Mouse (Mus musculus): ENCODE data around the gene Mtmr4.

Mtmr4 gene

GRCm38 (mm10) chr11:87591526-87592353 is at the start of gene Mtmr4:
TSS of gene Mtmr4 (plus strand) at chr11:87592162.
- peak; percentile 100 for DNase-seq (ENCODE audit: extremely low read depth, insufficient read length, low spot score)

- DNase-seq (ENCODE audit: extremely low read depth, insufficient read length, low spot score): no peak
These were observed 49.7 kb upstream of the Mtmr4 start for GRCm38 (mm10) chr11:87542285-87542684.

- DNase-seq (ENCODE audit: extremely low read depth, insufficient read length, low spot score): no peak
These were observed 49.1 kb upstream of the Mtmr4 start for GRCm38 (mm10) chr11:87542906-87543305.

GRCm38 (mm10) chr11:87553342-87553741 is 38.6 kb upstream of the Mtmr4 start:
- DNase-seq (ENCODE audit: extremely low read depth, insufficient read length, low spot score): no peak

GRCm38 (mm10) chr11:87554386-87554785 is 37.6 kb upstream of the Mtmr4 start:
- no peak for DNase-seq (ENCODE audit: extremely low read depth, insufficient read length, low spot score)

GRCm38 (mm10) chr11:87555106-87555703 is 36.8 kb upstream of the Mtmr4 start:
- no peak for DNase-seq (ENCODE audit: extremely low read depth, insufficient read length, low spot score)

GRCm38 (mm10) chr11:87561208-87561607 is 30.8 kb upstream of the Mtmr4 start:
- DNase-seq (ENCODE audit: extremely low read depth, insufficient read length, low spot score): no peak

GRCm38 (mm10) chr11:87566501-87566900 is 25.5 kb upstream of the Mtmr4 start, which contains the start of gene Gm11492:
TSS of gene Gm11492 (plus strand) at chr11:87566653.
- no peak for DNase-seq (ENCODE audit: extremely low read depth, insufficient read length, low spot score)

- no peak for DNase-seq (ENCODE audit: extremely low read depth, insufficient read length, low spot score)
These were observed 23.6 kb upstream of the Mtmr4 start, which contains the start of gene Sept4 for GRCm38 (mm10) chr11:87568255-87568953. TSS of gene Sept4 (plus strand) at chr11:87568903.

- no peak for DNase-seq (ENCODE audit: extremely low read depth, insufficient read length, low spot score)
These were observed 21.2 kb upstream of the Mtmr4 start for GRCm38 (mm10) chr11:87570743-87571142.

GRCm38 (mm10) chr11:87571361-87571950 is 20.5 kb upstream of the Mtmr4 start:
- no peak for DNase-seq (ENCODE audit: extremely low read depth, insufficient read length, low spot score)

- DNase-seq (ENCODE audit: extremely low read depth, insufficient read length, low spot score): no peak
These were observed 18.2 kb upstream of the Mtmr4 start for GRCm38 (mm10) chr11:87573751-87574150.

GRCm38 (mm10) chr11:87574520-87575180 is 17.3 kb upstream of the Mtmr4 start:
- peak; percentile 32 for DNase-seq (ENCODE audit: extremely low read depth, insufficient read length, low spot score)

GRCm38 (mm10) chr11:87577601-87578248 is 14.2 kb upstream of the Mtmr4 start:
- DNase-seq (ENCODE audit: extremely low read depth, insufficient read length, low spot score): no peak

- no peak for DNase-seq (ENCODE audit: extremely low read depth, insufficient read length, low spot score)
These were observed 13.6 kb upstream of the Mtmr4 start for GRCm38 (mm10) chr11:87578249-87578962.

GRCm38 (mm10) chr11:87578963-87579601 is 12.9 kb upstream of the Mtmr4 start:
- no peak for DNase-seq (ENCODE audit: extremely low read depth, insufficient read length, low spot score)

- no peak for DNase-seq (ENCODE audit: extremely low read depth, insufficient read length, low spot score)
These were observed 12.2 kb upstream of the Mtmr4 start for GRCm38 (mm10) chr11:87579713-87580112.

- no peak for DNase-seq (ENCODE audit: extremely low read depth, insufficient read length, low spot score)
These were observed 11.3 kb upstream of the Mtmr4 start for GRCm38 (mm10) chr11:87580543-87581085.

All from 3134 (cell line).